Mouse (Mus musculus) E14TG2a.4 (cell line): ENCODE measurements around the gene Ccl4.

ENCODE experiments used
- CTCF ChIP-seq: conservative IDR thresholded peaks from 2 replicates; pipeline ENCODE4 v1.5.1; 2014; ENCODE audit warnings: low read length
- NANOG ChIP-seq: IDR thresholded peaks from 2 replicates; pipeline ENCODE4 v1.6.1; 2014; ENCODE audit warnings: borderline replicate concordance, low read length, mixed read lengths

- TF ChIP-seq CTCF (no peak), NANOG (no peak)
These were observed 1.1 kb downstream of the Ccl4 start for GRCm38 (mm10) chr11:83663532-83663931.
